Mouse (Mus musculus): ENCODE measurements around the gene Hsdl2. TPM values are rescaled to one million over a fixed set of nuclear protein-coding genes. Genes with fewer than 3 reads are reported as not detected.

Hsdl2 gene
- polyA plus RNA-seq (2015; fragmentation: Nextera tagmentation; extraction: Ambion mirVana) = 45.6 and 50.5 TPM in 2 replicates

DNA sequence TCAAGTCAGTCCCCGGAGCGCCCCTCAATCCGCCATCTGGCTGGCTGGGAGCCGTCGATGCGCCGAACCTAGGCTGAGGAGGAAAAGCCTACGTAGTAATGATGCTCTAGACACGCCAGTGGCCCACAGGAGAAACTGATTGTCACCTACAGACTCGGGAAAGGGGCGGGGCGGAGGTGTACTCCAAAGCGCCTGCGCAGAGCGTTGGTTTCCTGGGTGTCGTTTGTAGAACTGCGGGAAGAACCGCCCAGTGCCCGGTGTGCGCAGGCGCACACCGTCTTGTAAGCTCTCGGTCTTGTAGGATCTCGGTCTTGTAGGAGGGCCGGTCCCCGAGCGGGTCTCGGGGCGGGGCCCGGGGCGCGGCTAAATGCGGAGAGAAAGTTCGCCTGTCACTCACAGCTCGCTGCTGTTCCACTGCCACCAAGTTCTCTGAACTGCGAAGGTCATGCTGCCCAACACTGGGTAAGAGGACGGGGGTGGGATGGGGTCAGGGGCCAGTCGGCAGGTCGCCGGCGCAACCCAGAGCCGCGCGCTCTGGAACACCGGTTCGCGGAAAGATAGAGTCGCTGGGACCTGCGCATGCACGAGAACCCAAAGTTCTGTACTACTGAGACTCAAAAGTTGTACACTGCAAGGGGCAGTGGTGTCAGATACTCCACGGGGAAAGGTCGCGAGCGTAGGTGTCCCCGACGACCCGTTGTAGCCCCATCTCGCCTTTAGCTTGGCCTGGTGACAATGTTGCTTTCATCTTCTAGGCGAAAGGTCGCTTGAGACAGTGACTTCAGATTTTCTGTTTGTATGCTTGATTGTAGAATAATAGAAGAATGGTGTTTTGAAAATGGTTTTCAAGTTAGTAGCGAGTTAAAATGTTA lies at the start of gene Hsdl2:
TSS of gene Hsdl2 (plus strand) at position 250 of the 872 bp plus-strand sequence.
- Histone ChIP-seq H3K4me2 (ENCODE audit: low read length) (peak within 1 kb of the TSS; percentile 87), H3K9me3 (ENCODE audit: control insufficient read depth, low read length) (no peaks in the 10 kb centered on the region), H3K9ac (ENCODE audit: low read depth, low read length) (peak within 1 kb of the TSS; percentile 74), H3K4me1 (ENCODE audit: control insufficient read depth, insufficient read depth, low read depth, low read length) (peaks cover 8% of the 10 kb centered on the region), H3K4me3 (ENCODE audit: low read length) (peak within 1 kb of the TSS; percentile 48), H3K27me3 (replicated peaks; ENCODE audit: control insufficient read depth, insufficient read depth, low read length) (no peaks in the 10 kb centered on the region), H3K36me3 (ENCODE audit: control insufficient read depth, insufficient read depth, low read length) (no peaks in the 10 kb centered on the region), H3K27ac (ENCODE audit: low read depth, low read length) (peak within 1 kb of the TSS; percentile 81)
- ATAC-seq = peak; percentile 97
- WGBS = 1% methylated on average over 55 of the region's 61 CpGs

DNA sequence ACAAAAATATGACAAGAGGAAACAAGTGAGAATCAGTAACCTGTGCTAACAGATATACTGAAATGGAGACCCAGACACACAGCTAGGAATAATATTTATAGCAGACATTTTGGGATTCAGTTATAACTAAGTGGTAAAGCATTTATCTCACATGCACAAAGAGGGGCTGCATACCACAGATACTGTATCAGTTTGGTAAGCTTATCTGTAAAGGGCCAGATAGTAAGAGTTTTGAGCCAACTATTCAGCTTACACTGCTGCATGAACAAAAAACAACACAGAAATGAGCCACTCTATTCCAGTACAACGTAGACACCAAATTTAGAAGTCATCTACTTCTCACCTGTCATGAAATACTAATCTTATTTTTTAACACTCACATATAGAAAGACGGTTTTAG lies 48.1 kb upstream of the Hsdl2 start:
- Histone ChIP-seq H3K27me3 (replicated peaks; ENCODE audit: control insufficient read depth, insufficient read depth, low read length) (no peaks in the 10 kb centered on the region), H3K4me3 (ENCODE audit: low read length) (no peak overlapping the region), H3K4me2 (ENCODE audit: low read length) (no peak overlapping the region), H3K9me3 (ENCODE audit: control insufficient read depth, low read length) (no peaks in the 10 kb centered on the region), H3K36me3 (ENCODE audit: control insufficient read depth, insufficient read depth, low read length) (no peaks in the 10 kb centered on the region), H3K9ac (ENCODE audit: low read depth, low read length) (no peak overlapping the region), H3K4me1 (ENCODE audit: control insufficient read depth, insufficient read depth, low read depth, low read length) (no peaks in the 10 kb centered on the region), H3K27ac (ENCODE audit: low read depth, low read length) (no peak overlapping the region)
- 89% methylated on average over 2 of the region's 2 CpGs for WGBS
- no peak for ATAC-seq

DNA sequence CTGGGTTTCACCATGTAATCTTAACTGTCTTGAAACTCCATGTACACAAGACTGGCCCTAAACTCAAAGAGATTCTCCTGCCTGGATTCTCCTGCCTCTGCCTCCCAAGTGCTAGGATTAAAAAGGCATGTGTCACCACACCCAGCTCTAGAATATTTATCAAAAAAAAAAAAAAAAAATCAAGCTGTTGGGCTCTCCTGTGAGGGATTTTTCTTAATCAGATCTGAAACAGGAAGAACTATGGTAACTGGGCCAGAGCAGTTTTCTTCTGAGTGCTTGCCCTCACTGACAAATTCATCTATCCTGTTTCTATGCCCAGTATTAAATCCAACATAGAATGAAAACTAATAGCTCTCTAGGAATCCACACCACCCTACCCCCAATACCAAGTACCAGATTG lies 45.7 kb upstream of the Hsdl2 start:
- Histone ChIP-seq H3K4me3 (ENCODE audit: low read length) (no peak overlapping the region), H3K9me3 (ENCODE audit: control insufficient read depth, low read length) (no peaks in the 10 kb centered on the region)
- ATAC-seq = no peak

GRCm38 (mm10) chr4:59536281-59536680 lies 45.1 kb upstream of the Hsdl2 start:
- no peak overlapping the region for H3K27ac ChIP-seq (ENCODE audit: low read depth, low read length)
- H3K36me3 ChIP-seq (ENCODE audit: control insufficient read depth, insufficient read depth, low read length) = no peaks in the 10 kb centered on the region
- H3K4me2 ChIP-seq (ENCODE audit: low read length) = no peak overlapping the region
- no peak for ATAC-seq
- H3K9me3 ChIP-seq (ENCODE audit: control insufficient read depth, low read length) = no peaks in the 10 kb centered on the region
- H3K27me3 ChIP-seq (replicated peaks; ENCODE audit: control insufficient read depth, insufficient read depth, low read length) = no peaks in the 10 kb centered on the region
- WGBS = 95% methylated on average over 1 of the region's 1 CpGs
- no peaks in the 10 kb centered on the region for H3K4me1 ChIP-seq (ENCODE audit: control insufficient read depth, insufficient read depth, low read depth, low read length)
- no peak overlapping the region for H3K4me3 ChIP-seq (ENCODE audit: low read length)
- H3K9ac ChIP-seq (ENCODE audit: low read depth, low read length) = no peak overlapping the region

More for the DNA sequence above, 45.7 kb upstream of the Hsdl2 start:
- Histone ChIP-seq H3K4me2 (ENCODE audit: low read length) (no peak overlapping the region), H3K9ac (ENCODE audit: low read depth, low read length) (no peak overlapping the region), H3K4me1 (ENCODE audit: control insufficient read depth, insufficient read depth, low read depth, low read length) (no peaks in the 10 kb centered on the region), H3K27ac (ENCODE audit: low read depth, low read length) (no peak overlapping the region), H3K36me3 (ENCODE audit: control insufficient read depth, insufficient read depth, low read length) (no peaks in the 10 kb centered on the region), H3K27me3 (replicated peaks; ENCODE audit: control insufficient read depth, insufficient read depth, low read length) (no peaks in the 10 kb centered on the region)

DNA sequence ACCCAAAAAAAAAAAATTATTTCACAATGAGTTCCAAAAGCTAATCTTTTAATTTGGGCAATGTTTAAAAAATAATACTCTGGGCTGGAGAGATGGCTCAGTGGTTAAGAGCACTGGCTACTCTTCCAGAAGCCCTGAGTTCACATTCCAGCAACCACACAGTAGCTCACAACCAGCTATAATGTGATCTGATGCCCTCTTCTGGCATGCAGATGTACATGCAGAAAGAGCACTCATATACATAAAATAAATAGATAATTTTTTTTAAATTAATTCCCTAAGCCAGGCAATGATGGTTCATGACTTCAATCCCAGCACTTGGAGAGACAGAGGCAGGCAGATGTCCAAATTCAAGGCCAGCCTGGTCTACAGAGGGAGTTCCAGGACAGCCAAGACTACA lies 38.4 kb upstream of the Hsdl2 start:
- H3K36me3 ChIP-seq (ENCODE audit: control insufficient read depth, insufficient read depth, low read length) = no peaks in the 10 kb centered on the region
- no peaks in the 10 kb centered on the region for H3K27me3 ChIP-seq (replicated peaks; ENCODE audit: control insufficient read depth, insufficient read depth, low read length)
- H3K9ac ChIP-seq (ENCODE audit: low read depth, low read length) = no peak overlapping the region
- no peak overlapping the region for H3K4me2 ChIP-seq (ENCODE audit: low read length)
- no peak overlapping the region for H3K27ac ChIP-seq (ENCODE audit: low read depth, low read length)
- H3K9me3 ChIP-seq (ENCODE audit: control insufficient read depth, low read length) = no peaks in the 10 kb centered on the region
- peaks cover 12% of the 10 kb centered on the region for H3K4me1 ChIP-seq (ENCODE audit: control insufficient read depth, insufficient read depth, low read depth, low read length)
- H3K4me3 ChIP-seq (ENCODE audit: low read length) = no peak overlapping the region
- ATAC-seq = no peak

DNA sequence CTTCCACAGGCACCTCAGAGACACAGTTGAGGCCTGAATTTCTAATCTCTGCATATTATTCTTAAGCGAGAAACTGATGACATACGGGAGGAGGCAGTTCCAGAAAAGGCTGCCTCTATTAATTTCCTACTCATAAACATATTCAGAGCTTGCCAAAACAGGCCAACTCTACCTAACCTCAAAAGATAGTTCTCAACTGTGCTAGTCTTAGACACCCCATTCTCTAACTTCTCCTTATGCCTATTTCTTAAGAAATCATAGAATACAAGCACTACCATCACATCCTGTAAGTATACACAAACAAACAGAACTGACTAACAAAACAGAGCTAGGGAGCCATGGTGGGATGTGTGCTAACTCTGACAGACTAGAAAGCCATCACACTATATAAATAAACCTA lies 36.7 kb upstream of the Hsdl2 start:
- no peak overlapping the region for H3K9ac ChIP-seq (ENCODE audit: low read depth, low read length)
- H3K27me3 ChIP-seq (replicated peaks; ENCODE audit: control insufficient read depth, insufficient read depth, low read length) = no peaks in the 10 kb centered on the region
- no peak overlapping the region for H3K27ac ChIP-seq (ENCODE audit: low read depth, low read length)
- H3K4me2 ChIP-seq (ENCODE audit: low read length) = no peak overlapping the region
- ATAC-seq = no peak
- H3K4me3 ChIP-seq (ENCODE audit: low read length) = no peak overlapping the region
- H3K4me1 ChIP-seq (ENCODE audit: control insufficient read depth, insufficient read depth, low read depth, low read length) = peaks cover 12% of the 10 kb centered on the region
- H3K36me3 ChIP-seq (ENCODE audit: control insufficient read depth, insufficient read depth, low read length) = no peaks in the 10 kb centered on the region
- 71% methylated on average over 2 of the region's 2 CpGs for WGBS
- H3K9me3 ChIP-seq (ENCODE audit: control insufficient read depth, low read length) = no peaks in the 10 kb centered on the region

GRCm38 (mm10) chr4:59546285-59547071 lies 34.9 kb upstream of the Hsdl2 start:
- Histone ChIP-seq H3K4me3 (ENCODE audit: low read length) (no peak overlapping the region), H3K27me3 (replicated peaks; ENCODE audit: control insufficient read depth, insufficient read depth, low read length) (no peaks in the 10 kb centered on the region), H3K4me2 (ENCODE audit: low read length) (no peak overlapping the region), H3K9me3 (ENCODE audit: control insufficient read depth, low read length) (no peaks in the 10 kb centered on the region), H3K36me3 (ENCODE audit: control insufficient read depth, insufficient read depth, low read length) (no peaks in the 10 kb centered on the region), H3K4me1 (ENCODE audit: control insufficient read depth, insufficient read depth, low read depth, low read length) (peaks cover 12% of the 10 kb centered on the region), H3K27ac (ENCODE audit: low read depth, low read length) (no peak overlapping the region), H3K9ac (ENCODE audit: low read depth, low read length) (no peak overlapping the region)
- WGBS = 67% methylated on average over 7 of the region's 7 CpGs
- ATAC-seq = no peak

DNA sequence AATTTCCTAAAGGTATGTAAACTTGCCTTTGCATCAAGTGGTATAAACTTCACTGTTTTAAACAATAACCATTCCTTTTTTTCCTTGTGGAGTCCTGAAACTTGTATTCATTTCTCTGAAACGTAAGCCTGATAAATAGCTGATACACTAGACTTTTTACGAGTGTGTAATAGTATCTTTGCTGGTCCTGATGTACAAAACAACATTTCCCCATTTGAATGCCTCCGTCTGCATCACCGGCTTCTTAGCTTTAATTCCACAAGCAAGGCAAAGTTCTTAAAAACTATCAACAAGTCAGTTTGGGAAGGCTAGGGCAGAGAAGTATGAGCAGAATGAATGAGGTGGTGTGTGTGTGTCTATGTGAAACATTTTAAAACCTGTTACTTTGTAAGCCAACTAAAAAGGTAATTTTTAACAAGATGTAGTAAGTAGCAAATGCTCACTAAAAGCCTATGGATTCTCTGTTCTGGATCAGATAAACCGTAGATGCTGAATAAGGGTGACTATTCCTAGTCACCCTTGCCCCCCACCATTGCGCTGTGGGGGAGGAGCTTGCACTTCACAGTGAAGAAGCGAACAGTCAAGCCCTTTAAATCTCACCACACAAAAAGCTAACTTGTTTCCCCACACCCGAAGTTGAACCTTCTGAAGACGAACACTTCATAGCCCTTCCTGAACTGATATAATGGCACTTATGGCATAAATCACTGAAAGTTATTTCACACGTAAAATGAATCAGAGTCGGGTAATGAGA lies 34.0 kb upstream of the Hsdl2 start:
- 29% methylated on average over 11 of the region's 11 CpGs for WGBS
- H3K9ac ChIP-seq (ENCODE audit: low read depth, low read length) = peak overlapping the region; percentile 38; the same call in 1 of the 2 replicates
- H3K4me1 ChIP-seq (ENCODE audit: control insufficient read depth, insufficient read depth, low read depth, low read length) = peaks cover 12% of the 10 kb centered on the region
- ATAC-seq = no peak
- H3K27ac ChIP-seq (ENCODE audit: low read depth, low read length) = no peak overlapping the region
- H3K9me3 ChIP-seq (ENCODE audit: control insufficient read depth, low read length) = no peaks in the 10 kb centered on the region
- H3K4me2 ChIP-seq (ENCODE audit: low read length) = peak overlapping the region; percentile 71
- no peaks in the 10 kb centered on the region for H3K27me3 ChIP-seq (replicated peaks; ENCODE audit: control insufficient read depth, insufficient read depth, low read length)
- H3K36me3 ChIP-seq (ENCODE audit: control insufficient read depth, insufficient read depth, low read length) = no peaks in the 10 kb centered on the region
- peak overlapping the region; percentile 99 for H3K4me3 ChIP-seq (ENCODE audit: low read length)
